Mouse (Mus musculus) ES-E14 (cell line): ENCODE measurements around the gene Abhd10.

Source experiments
- CHD2 ChIP-seq: IDR thresholded peaks from 2 replicates; pipeline ENCODE4 v1.6.1; 2014; ENCODE audit warnings: mild to moderate bottlenecking, low read depth, low read length, inconsistent platforms
- HCFC1 ChIP-seq: IDR thresholded peaks from 2 replicates; pipeline ENCODE4 v1.6.1; 2012; ENCODE audit warnings: low read length, inconsistent platforms, borderline replicate concordance; ENCODE audit not compliant: insufficient read depth
- MAFK ChIP-seq: IDR thresholded peaks from 2 replicates; pipeline ENCODE4 v1.6.1; 2014; ENCODE audit warnings: mild to moderate bottlenecking, low read depth, low read length, inconsistent platforms; ENCODE audit not compliant: insufficient read depth
- ZC3H11A ChIP-seq: IDR thresholded peaks from 2 replicates; pipeline ENCODE4 v1.6.1; 2012; ENCODE audit warnings: low read depth, mild to moderate bottlenecking, inconsistent platforms, low read length, borderline replicate concordance
- ZNF384 ChIP-seq: IDR thresholded peaks from 2 replicates; pipeline ENCODE4 v1.6.1; 2012; ENCODE audit warnings: low read depth, low read length, inconsistent platforms

GRCm38 (mm10) chr16:45724061-45724741, 18.6 kb downstream of the Abhd10 start, which contains the start of gene Tagln3:
- TF ChIP-seq ZNF384 (no peak), HCFC1 (no peak), CHD2 (no peak), ZC3H11A (no peak), MAFK (no peak)
